Mouse (Mus musculus) E14TG2a.4 (cell line): ENCODE results near the gene Myrip.

Experiments used
- CTCF ChIP-seq: conservative IDR thresholded peaks from 2 replicates; pipeline ENCODE4 v1.5.1; 2014; ENCODE audit warnings: low read length
- NANOG ChIP-seq: IDR thresholded peaks from 2 replicates; pipeline ENCODE4 v1.6.1; 2014; ENCODE audit warnings: borderline replicate concordance, low read length, mixed read lengths

GRCm38 (mm10) chr9:120351474-120351873 is 50.2 kb downstream of the Myrip start:
- TF ChIP-seq CTCF (no peak), NANOG (no peak)
